Mouse (Mus musculus): ENCODE results near the gene A3galt2. TPM values are rescaled to one million over a fixed set of nuclear protein-coding genes. Genes with fewer than 3 reads are reported as not detected.

The A3galt2 gene
- polyA plus RNA-seq, 1 experiment from 2014 or later, result 0.17 TPM

DNA sequence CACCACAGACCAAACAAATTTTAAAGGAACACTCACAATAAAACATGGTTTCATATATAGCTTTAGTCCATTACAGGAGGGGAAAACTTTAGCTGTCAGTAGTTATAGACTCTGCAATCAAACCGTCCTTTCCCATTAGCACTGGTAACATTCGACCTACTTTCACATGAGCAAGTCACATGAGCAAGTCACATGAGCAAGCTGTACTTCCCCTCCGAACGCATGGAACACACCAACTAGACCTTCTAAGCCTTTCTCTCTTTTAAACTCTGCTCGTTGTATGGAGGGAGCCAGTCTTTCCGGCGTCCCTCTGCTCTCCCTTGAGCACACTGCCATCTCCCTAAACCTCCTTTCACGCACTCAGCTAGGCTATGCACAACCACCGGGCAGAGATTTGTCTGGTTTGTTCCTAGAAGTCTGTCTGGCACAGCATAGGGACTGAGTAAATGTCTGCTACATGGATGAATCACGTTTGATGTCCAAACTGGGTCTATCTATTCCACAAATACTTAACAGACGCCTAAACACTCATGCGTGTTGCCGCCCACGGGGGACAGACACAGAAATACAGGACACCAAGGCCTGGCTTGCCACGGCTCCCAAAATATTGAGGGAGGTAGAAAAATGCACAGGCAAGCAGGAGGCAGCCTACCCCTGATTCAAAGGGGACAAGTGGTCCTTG lies 29.9 kb downstream of the A3galt2 start:
- Histone ChIP-seq H3K27me3 (ENCODE audit: insufficient read depth, low read length) (no peaks in the 10 kb centered on the region), H3K27ac (ENCODE audit: low read depth) (no peak overlapping the region), H3K9me3 (ENCODE audit: low read depth, low read length) (no peaks in the 10 kb centered on the region), H3K4me2 (no peak overlapping the region), H3K36me3 (ENCODE audit: insufficient read depth) (peaks cover 91% of the 10 kb centered on the region), H3K4me3 (ENCODE audit: low read depth, low read length) (no peak overlapping the region), H3K9ac (no peak overlapping the region), H3K4me1 (ENCODE audit: insufficient read depth) (no peaks in the 10 kb centered on the region)
- ATAC-seq (ENCODE audit: insufficient read depth), result no peak
- WGBS, result 89% methylated on average over 15 of the region's 15 CpGs
- no peak for TF ChIP-seq CTCF (IDR thresholded peaks at IDR 0.05; ENCODE audit: low read depth)
- DNase-seq, result no peak

DNA sequence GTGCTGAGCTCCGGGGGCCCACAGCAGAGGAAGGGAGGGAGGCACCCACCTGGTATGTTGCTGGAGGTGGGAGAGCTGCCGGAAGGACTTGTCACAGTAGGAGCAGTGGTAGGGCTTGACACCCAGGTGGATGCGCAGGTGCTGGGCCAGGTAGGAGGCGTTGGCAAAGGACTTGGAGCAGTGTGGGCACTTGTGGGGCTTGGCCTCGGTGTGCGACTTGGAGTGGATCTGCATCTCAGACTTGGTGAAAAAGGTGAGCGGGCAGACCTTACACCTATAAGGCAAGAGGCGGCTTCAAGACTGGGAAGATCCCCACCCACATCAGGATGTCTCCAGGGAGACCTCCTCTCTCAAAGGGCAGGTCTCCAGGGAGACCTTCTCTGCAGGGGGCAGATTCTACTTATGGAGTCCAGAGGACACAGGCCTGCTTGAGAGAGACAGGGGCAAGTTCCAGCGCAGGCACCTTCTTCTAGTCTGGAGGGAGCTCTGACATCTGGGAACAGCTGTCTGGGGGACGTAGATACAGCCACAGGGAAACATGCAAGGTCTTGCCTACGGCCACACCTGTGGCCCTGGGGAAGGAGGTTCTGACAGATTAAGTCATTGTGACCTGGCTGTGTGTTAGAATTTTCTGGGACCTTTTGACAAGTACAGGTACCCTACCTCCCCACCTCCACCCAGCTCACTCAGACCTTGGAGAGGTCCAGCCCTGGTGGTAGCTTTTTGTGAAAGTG lies 30.9 kb downstream of the A3galt2 start:
- H3K9me3 ChIP-seq (ENCODE audit: low read depth, low read length), result no peaks in the 10 kb centered on the region
- WGBS, result 97% methylated on average over 11 of the region's 11 CpGs

GRCm38 (mm10) chr4:128787023-128787939 lies 32.1 kb downstream of the A3galt2 start:
- Histone ChIP-seq H3K4me3 (ENCODE audit: low read depth, low read length) (no peak overlapping the region), H3K36me3 (ENCODE audit: insufficient read depth) (peaks cover 73% of the 10 kb centered on the region), H3K27me3 (ENCODE audit: insufficient read depth, low read length) (no peaks in the 10 kb centered on the region), H3K27ac (ENCODE audit: low read depth) (no peak overlapping the region), H3K9ac (no peak overlapping the region), H3K9me3 (ENCODE audit: low read depth, low read length) (no peaks in the 10 kb centered on the region), H3K4me1 (ENCODE audit: insufficient read depth) (no peaks in the 10 kb centered on the region), H3K4me2 (no peak overlapping the region)
- no peak for DNase-seq
- no peak for TF ChIP-seq CTCF (IDR thresholded peaks at IDR 0.05; ENCODE audit: low read depth)
- 89% methylated on average over 24 of the region's 24 CpGs for WGBS
- no peak for ATAC-seq (ENCODE audit: insufficient read depth)

More for the DNA sequence above, 30.9 kb downstream of the A3galt2 start:
- Histone ChIP-seq H3K36me3 (ENCODE audit: insufficient read depth) (peaks cover 85% of the 10 kb centered on the region), H3K4me1 (ENCODE audit: insufficient read depth) (no peaks in the 10 kb centered on the region), H3K4me3 (ENCODE audit: low read depth, low read length) (no peak overlapping the region), H3K27me3 (ENCODE audit: insufficient read depth, low read length) (no peaks in the 10 kb centered on the region), H3K4me2 (no peak overlapping the region), H3K27ac (ENCODE audit: low read depth) (no peak overlapping the region), H3K9ac (no peak overlapping the region)
- TF ChIP-seq CTCF (IDR thresholded peaks at IDR 0.05; ENCODE audit: low read depth), result no peak
- ATAC-seq (ENCODE audit: insufficient read depth) (no peak), DNase-seq (no peak)

DNA sequence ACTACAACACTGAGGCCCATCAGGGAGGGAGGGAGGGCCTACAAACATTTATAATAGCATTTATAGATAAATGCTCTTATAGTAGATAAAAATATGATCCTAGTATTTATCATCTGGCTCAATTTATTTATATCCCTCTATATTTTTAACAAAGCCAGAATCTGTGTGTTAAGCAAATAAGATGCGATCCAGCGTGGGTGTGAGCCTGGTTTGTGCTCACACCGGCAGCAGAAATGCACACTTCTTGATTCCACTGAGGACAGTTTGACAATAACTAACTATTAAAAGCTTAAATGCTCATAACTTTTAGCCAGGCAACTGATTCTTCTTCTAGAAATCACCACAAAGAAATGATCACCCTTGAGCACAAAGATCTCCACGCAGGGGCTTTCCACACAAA lies 32.9 kb downstream of the A3galt2 start:
- no peak for TF ChIP-seq CTCF (IDR thresholded peaks at IDR 0.05; ENCODE audit: low read depth)
- H3K4me2 ChIP-seq, result no peak overlapping the region
- ATAC-seq (ENCODE audit: insufficient read depth) (no peak), DNase-seq (no peak)
- H3K9me3 ChIP-seq (ENCODE audit: low read depth, low read length), result no peaks in the 10 kb centered on the region
- no peaks in the 10 kb centered on the region for H3K27me3 ChIP-seq (ENCODE audit: insufficient read depth, low read length)
- H3K4me3 ChIP-seq (ENCODE audit: low read depth, low read length), result no peak overlapping the region
- H3K4me1 ChIP-seq (ENCODE audit: insufficient read depth), result no peaks in the 10 kb centered on the region
- 90% methylated on average over 4 of the region's 4 CpGs for WGBS
- H3K9ac ChIP-seq, result no peak overlapping the region
- no peak overlapping the region for H3K27ac ChIP-seq (ENCODE audit: low read depth)
- H3K36me3 ChIP-seq (ENCODE audit: insufficient read depth), result peaks cover 64% of the 10 kb centered on the region

GRCm38 (mm10) chr4:128789646-128790045 lies 34.5 kb downstream of the A3galt2 start:
- DNase-seq, result no peak
- Histone ChIP-seq H3K27me3 (ENCODE audit: insufficient read depth, low read length) (no peaks in the 10 kb centered on the region), H3K4me3 (ENCODE audit: low read depth, low read length) (no peak overlapping the region), H3K27ac (ENCODE audit: low read depth) (no peak overlapping the region), H3K4me1 (ENCODE audit: insufficient read depth) (no peaks in the 10 kb centered on the region), H3K9ac (no peak overlapping the region), H3K9me3 (ENCODE audit: low read depth, low read length) (no peaks in the 10 kb centered on the region), H3K4me2 (peak overlapping the region; percentile 41), H3K36me3 (ENCODE audit: insufficient read depth) (peaks cover 62% of the 10 kb centered on the region)
- TF ChIP-seq CTCF (IDR thresholded peaks at IDR 0.05; ENCODE audit: low read depth), result no peak
- WGBS, result 47% methylated on average over 18 of the region's 18 CpGs
- ATAC-seq (ENCODE audit: insufficient read depth), result peak; percentile 21; the same call in 1 of the 2 replicates

GRCm38 (mm10) chr4:128793710-128794109 lies 38.5 kb downstream of the A3galt2 start:
- Histone ChIP-seq H3K9me3 (ENCODE audit: low read depth, low read length) (no peaks in the 10 kb centered on the region), H3K27ac (ENCODE audit: low read depth) (no peak overlapping the region), H3K9ac (no peak overlapping the region), H3K4me1 (ENCODE audit: insufficient read depth) (peaks cover 10% of the 10 kb centered on the region), H3K4me2 (no peak overlapping the region), H3K27me3 (ENCODE audit: insufficient read depth, low read length) (no peaks in the 10 kb centered on the region), H3K4me3 (ENCODE audit: low read depth, low read length) (no peak overlapping the region), H3K36me3 (ENCODE audit: insufficient read depth) (peaks cover 29% of the 10 kb centered on the region)
- WGBS, result 21% methylated on average over 1 of the region's 1 CpGs
- TF ChIP-seq CTCF (IDR thresholded peaks at IDR 0.05; ENCODE audit: low read depth), result no peak
- ATAC-seq (ENCODE audit: insufficient read depth), result no peak
- no peak for DNase-seq
